Mouse (Mus musculus): Measurements from ENCODE around the gene Sftpa1.

Sftpa1 gene

DNA sequence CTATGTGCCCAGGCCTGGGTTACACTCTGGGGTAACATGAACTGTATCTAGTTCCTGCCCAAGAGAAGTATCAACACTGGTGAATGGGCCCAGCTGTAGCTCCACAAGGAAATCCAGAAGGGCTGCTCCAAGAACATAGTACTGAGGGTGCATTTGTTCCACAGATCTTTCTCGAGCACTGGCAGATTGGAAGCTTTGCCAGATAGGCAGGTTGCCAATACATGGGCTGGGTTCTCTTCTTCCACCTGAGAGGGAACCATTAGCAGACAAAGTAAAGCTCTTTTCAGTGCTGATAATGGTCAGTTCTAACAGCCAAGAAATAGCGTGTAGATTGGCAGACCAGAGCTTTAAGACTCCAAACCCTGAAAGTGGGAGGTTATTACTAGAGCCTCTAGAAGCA lies 15.8 kb downstream of the Sftpa1 start:
- ChIA-PET CTCF (interaction anchor here in 1 of 4 experiments (0.6 kb wide), 1 partner anchor 13 kb away, joined by 3 read pairs; no protein-coding TSS in a partner anchor), POLR2A (interaction anchor here in 1 of 4 experiments (1.1 kb wide), 1 partner anchor 11 kb away, joined by 4 read pairs; no protein-coding TSS in a partner anchor)

DNA sequence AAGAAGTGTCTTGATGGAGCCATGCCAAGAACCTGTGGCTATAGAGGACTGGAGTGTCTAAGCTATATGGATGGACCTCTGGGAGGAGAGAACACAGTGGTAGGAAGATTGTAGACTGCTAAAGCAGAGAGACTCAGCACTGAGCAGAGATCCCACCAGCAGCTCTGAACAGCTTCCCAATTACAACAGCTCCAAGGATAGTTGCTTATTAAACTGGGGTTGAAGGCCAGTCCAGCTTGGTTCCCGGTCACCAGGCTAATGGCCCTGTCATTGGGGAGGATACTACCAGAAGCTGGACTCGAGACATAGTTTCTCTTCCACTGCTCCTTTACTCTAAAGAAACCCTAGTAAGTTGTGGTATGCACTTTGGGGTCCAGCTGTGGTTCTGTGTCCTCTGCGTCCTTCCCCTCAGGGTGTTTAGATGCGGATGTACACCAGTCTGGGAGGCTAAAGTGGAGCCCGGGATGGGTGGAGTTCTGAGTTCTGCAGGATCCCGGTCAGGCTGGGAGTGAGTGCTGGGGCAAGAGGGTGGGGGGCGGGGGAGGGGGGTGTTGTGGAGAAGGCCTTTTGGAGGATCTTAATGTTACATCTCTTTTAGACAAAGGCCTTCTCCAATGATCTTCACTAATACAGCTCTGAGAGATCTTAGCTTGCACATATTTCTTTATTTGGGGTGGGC lies 19.8 kb downstream of the Sftpa1 start, which contains the start of gene Mbl1:
TSS of gene Mbl1 (plus strand) at position 239 of the 679 bp plus-strand sequence.
- ChIA-PET CTCF (no interaction called here), POLR2A (interaction anchor here in 1 of 4 experiments (0.8 kb wide), 1 partner anchor 480 kb away, joined by 3 read pairs; no protein-coding TSS in a partner anchor)

DNA sequence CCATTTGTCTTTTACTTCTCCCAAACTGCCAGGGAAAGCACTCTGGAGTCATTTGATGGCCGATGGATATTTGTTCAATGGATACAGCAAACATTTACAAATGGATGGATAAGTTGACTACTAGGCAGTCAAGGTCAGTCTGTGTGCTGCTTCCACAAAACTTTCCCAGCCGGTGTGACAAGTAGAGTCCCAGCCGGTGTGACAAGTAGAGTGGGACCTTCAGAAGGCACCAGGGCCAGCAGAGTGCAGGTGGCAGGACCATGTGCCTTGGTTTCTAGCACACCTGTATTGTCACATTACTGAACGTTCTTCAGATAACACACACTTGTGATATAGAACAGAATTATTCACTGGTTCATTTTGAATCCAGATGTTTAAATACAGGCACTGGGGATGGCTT lies 28.5 kb downstream of the Sftpa1 start:
- POLR2A ChIA-PET: no interaction called here
- CTCF ChIA-PET: no interaction called here

DNA sequence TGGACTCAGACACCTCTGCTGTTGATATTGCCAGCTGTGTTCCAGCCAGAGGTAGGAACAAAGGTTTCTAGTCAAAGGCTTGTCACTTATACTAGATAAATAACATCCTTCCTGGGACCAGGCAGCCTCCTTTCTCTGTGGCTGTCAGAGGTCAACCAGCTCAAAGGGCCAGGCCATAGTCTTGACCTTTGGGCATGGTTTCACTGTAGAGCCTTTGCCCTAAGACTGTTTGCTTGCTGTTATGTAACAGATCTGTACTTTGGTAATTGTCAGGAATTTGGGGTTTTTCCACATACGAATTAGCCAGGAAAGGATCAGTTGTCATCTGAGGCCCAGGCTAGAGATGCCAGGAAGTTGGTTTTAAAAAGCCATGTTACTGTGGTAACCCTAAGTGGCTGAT lies 29.2 kb downstream of the Sftpa1 start:
- POLR2A ChIA-PET: no interaction called here
- CTCF ChIA-PET: interaction anchor here in 3 of 4 experiments (0.7 to 2.5 kb wide), 5 partner anchors 13 to 402 kb away, joined by 3 to 30 read pairs (median 3); no protein-coding TSS in a partner anchor

DNA sequence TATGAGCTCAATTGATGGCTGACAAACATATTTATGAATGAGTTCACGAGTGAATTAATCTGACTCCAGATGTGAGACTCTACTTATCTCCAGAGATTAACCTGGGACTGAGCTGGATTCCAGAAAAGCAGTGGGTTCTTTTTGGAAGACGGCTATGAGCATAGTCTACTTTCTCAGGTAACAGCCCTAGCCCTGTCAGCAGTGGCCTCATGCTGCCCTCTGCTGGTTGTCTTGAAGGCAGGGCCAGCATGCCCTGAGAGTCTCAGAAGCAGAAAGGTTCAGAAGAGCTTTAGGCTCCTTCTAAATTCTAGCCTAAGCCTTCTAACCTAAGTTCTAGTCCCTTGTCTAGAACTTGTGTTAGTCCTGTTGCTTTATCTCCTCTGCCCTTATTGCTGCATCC lies 31.1 kb downstream of the Sftpa1 start:
- POLR2A ChIA-PET: interaction anchor here in 2 of 4 experiments (0.7 to 0.9 kb wide), 3 partner anchors 72 to 1702 kb away, joined by 3 to 4 read pairs (median 4); no protein-coding TSS in a partner anchor
- CTCF ChIA-PET: interaction anchor here (0.6 to 2.7 kb wide), 26 partner anchors 8 to 194 kb away, joined by 3 to 30 read pairs (median 5); no protein-coding TSS in a partner anchor

- ChIA-PET CTCF (no interaction called here), POLR2A (no interaction called here)
These were observed 35.7 kb downstream of the Sftpa1 start for GRCm38 (mm10) chr14:41167278-41167677.

- ChIA-PET CTCF (no interaction called here), POLR2A (no interaction called here)
These were observed 37.0 kb downstream of the Sftpa1 start for GRCm38 (mm10) chr14:41168567-41168966.

- ChIA-PET CTCF (interaction anchor here in 1 of 4 experiments (0.6 kb wide), 1 partner anchor 8 kb away, joined by 3 read pairs; no protein-coding TSS in a partner anchor), POLR2A (no interaction called here)
These were observed 38.9 kb downstream of the Sftpa1 start for GRCm38 (mm10) chr14:41170514-41170913.

DNA sequence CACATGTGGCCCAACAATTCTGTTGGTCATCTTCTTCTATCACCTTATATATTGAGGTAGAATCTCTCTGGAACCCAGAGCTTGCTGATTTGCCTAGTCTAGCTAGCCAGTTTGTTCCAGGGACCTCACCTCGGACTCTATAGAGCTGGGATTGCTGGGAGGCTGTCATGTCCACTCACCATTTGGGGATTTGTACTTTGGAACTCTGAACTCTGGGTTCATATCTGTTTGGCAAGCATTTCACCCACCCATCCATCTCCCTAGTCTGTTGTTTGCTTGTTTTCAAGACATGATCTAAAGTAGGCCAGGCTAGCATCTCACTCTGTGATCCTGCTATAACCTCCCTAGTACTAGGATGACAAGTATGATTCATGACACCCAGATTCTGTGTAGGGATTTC lies 43.2 kb downstream of the Sftpa1 start:
- POLR2A ChIA-PET: no interaction called here
- CTCF ChIA-PET: no interaction called here

- CTCF ChIA-PET: no interaction called here
- POLR2A ChIA-PET: interaction anchor here in 1 of 4 experiments (0.8 kb wide), 1 partner anchor 12 kb away, joined by 3 read pairs; no protein-coding TSS in a partner anchor
These were observed 53.7 kb downstream of the Sftpa1 start, which contains the start of gene Sftpd for GRCm38 (mm10) chr14:41185059-41185821. Sftpd (minus strand) TSS chr14:41185149.

Data from embryonic stem cell, embryonic (primary cell).